Mouse (Mus musculus) hindlimb bud, embryonic 11.5 days (tissue): ENCODE results near the gene Ago3.

ENCODE experiments used
- DNase-seq: peaks from one replicate; pipeline ENCODE4 v3.0.0-alpha.2; 2012; ENCODE audit warnings: low read depth, low spot score; ENCODE audit errors: extremely low spot score

The Ago3 gene

GRCm38 (mm10) chr4:126429347-126430079, at the start of gene Ago3:
Gene Ago3, minus strand, starts transcription at chr4:126429556.
- peak; percentile 56 for DNase-seq

GRCm38 (mm10) chr4:126473031-126473430, 43.7 kb upstream of the Ago3 start:
- DNase-seq, result no peak

- no peak for DNase-seq
Measured at GRCm38 (mm10) chr4:126469334-126469733, 40.0 kb upstream of the Ago3 start.

- no peak for DNase-seq
Measured at GRCm38 (mm10) chr4:126468925-126469324, 39.6 kb upstream of the Ago3 start.

GRCm38 (mm10) chr4:126468285-126468901, 39.0 kb upstream of the Ago3 start, which contains the start of gene Ago1:
Gene Ago1, minus strand, starts transcription at chr4:126468583.
- peak; percentile 60 for DNase-seq

- DNase-seq, result no peak
Measured at GRCm38 (mm10) chr4:126467721-126468284, 38.4 kb upstream of the Ago3 start.

- DNase-seq, result no peak
Measured at GRCm38 (mm10) chr4:126466251-126466750, 36.9 kb upstream of the Ago3 start.

- DNase-seq, result no peak
Measured at GRCm38 (mm10) chr4:126465843-126466242, 36.5 kb upstream of the Ago3 start.

- DNase-seq, result no peak
Measured at GRCm38 (mm10) chr4:126464892-126465235, 35.5 kb upstream of the Ago3 start.

GRCm38 (mm10) chr4:126464189-126464891, 35.0 kb upstream of the Ago3 start:
- no peak for DNase-seq

GRCm38 (mm10) chr4:126455441-126455840, 26.1 kb upstream of the Ago3 start:
- no peak for DNase-seq

- DNase-seq, result no peak
Measured at GRCm38 (mm10) chr4:126454547-126455254, 25.3 kb upstream of the Ago3 start.

GRCm38 (mm10) chr4:126450268-126450667, 20.9 kb upstream of the Ago3 start:
- no peak for DNase-seq

- DNase-seq, result no peak
Measured at GRCm38 (mm10) chr4:126447126-126447525, 17.8 kb upstream of the Ago3 start.

- DNase-seq, result no peak
Measured at GRCm38 (mm10) chr4:126444528-126444927, 15.2 kb upstream of the Ago3 start.

- DNase-seq, result no peak
Measured at GRCm38 (mm10) chr4:126438261-126438660, 8.9 kb upstream of the Ago3 start.

- no peak for DNase-seq
Measured at GRCm38 (mm10) chr4:126436268-126436667, 6.9 kb upstream of the Ago3 start.

GRCm38 (mm10) chr4:126434094-126434493, 4.7 kb upstream of the Ago3 start:
- no peak for DNase-seq

- no peak for DNase-seq
Measured at GRCm38 (mm10) chr4:126433175-126433574, 3.8 kb upstream of the Ago3 start.

GRCm38 (mm10) chr4:126431746-126432145, 2.4 kb upstream of the Ago3 start:
- no peak for DNase-seq
